Mouse (Mus musculus) heart, embryonic 13.5 days (tissue): ENCODE measurements around the gene Tmprss11g. TPM values are rescaled to one million over a fixed set of nuclear protein-coding genes. Genes with fewer than 3 reads are reported as not detected.

Experiments
- polyA plus RNA-seq: library from polyadenylated mRNA; unstranded; fragments of >200 nt; fragmentation: Nextera tagmentation; extraction: Ambion mirVana; gene quantifications from 2 replicates; pipeline ENCODE4 v1.2.1, GENCODE M21; 2015

Gene Tmprss11g
- polyA plus RNA-seq, 1 experiment from 2014 or later = not detected

Other genes with a start within 250 kb of the Tmprss11g start
- not detected in 2 replicates for gene Tmprss11c, start 229.3 kb downstream of the Tmprss11g start, polyA plus RNA-seq
- not detected in 2 replicates for gene Tmprss11d, start 145.2 kb downstream of the Tmprss11g start, polyA plus RNA-seq
- gene Tmprss11a, start 49.6 kb downstream of the Tmprss11g start, polyA plus RNA-seq = not detected in 2 replicates
- gene Tmprss11f, start 113.8 kb upstream of the Tmprss11g start, polyA plus RNA-seq = not detected in 2 replicates
- not detected in 2 replicates for gene Tmprss11b, start 157.8 kb upstream of the Tmprss11g start, polyA plus RNA-seq
- gene Tmprss11e, start 227.2 kb upstream of the Tmprss11g start, polyA plus RNA-seq = not detected in 2 replicates